Mouse (Mus musculus): ENCODE data around the gene Gdpgp1. TPM values are rescaled to one million over a fixed set of nuclear protein-coding genes. Genes with fewer than 3 reads are reported as not detected.
A peak's percentile ranks its signal among the peaks of the same experiment; 100 is the strongest.

Gene Gdpgp1
- polyA plus RNA-seq, 1 experiment from 2014 or later = 4.2 TPM

DNA sequence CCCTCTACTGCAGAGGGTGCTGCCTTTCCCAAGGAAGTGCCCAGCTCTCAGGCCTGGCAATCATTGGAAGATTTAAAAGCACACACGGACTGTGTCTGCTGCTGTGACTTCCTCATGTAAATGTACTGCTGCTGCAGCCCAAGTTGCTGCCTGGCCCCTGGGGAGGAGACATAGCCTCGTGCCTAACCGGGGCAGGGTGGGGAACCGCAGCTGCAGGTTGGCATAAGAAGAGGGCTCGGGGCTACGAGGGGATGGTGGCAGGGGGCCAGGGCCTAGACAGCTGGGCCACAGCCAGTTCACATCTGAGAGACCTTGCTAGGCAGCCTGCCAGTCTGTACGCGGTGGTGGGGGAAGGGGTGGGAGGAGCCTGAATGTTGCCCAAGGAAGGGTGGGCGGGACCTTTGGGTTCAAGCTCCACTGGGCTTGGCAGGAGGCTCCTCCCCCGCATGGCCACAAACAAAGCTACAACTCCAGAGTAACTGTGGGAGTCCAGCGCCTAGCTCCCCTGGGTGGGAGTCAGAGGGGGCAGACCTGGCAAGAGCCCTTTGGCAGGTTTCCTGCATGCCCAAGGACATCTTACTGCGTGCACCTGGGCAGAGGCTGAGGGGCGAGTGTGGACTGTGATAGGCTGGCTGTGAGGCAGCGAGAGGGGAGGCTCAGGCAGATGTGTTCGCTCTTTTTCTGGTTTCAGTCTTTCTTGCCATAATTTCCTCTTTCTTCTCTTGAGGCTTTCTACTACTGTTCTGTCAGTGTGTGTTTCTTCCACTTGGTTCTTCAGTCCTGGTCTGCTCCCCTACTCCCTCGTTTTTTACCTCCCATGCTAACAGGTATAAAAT is 40.2 kb upstream of the Gdpgp1 start:
- H3K9ac ChIP-seq (replicated peaks) = peak overlapping the region; percentile 17; the same call in 1 of the 2 replicates
- H3K27ac ChIP-seq = peak overlapping the region; percentile 83
- ATAC-seq = peak; percentile 88
- H3K4me3 ChIP-seq (replicated peaks) = peak overlapping the region; percentile 18
- WGBS = 10% methylated on average over 16 of the region's 16 CpGs
- H3K36me3 ChIP-seq = no peaks in the 10 kb centered on the region
- H3K27me3 ChIP-seq = no peaks in the 10 kb centered on the region
- H3K4me2 ChIP-seq (replicated peaks) = peak overlapping the region; percentile 42
- peaks cover 72% of the 10 kb centered on the region for H3K4me1 ChIP-seq (replicated peaks)
- no peaks in the 10 kb centered on the region for H3K9me3 ChIP-seq

DNA sequence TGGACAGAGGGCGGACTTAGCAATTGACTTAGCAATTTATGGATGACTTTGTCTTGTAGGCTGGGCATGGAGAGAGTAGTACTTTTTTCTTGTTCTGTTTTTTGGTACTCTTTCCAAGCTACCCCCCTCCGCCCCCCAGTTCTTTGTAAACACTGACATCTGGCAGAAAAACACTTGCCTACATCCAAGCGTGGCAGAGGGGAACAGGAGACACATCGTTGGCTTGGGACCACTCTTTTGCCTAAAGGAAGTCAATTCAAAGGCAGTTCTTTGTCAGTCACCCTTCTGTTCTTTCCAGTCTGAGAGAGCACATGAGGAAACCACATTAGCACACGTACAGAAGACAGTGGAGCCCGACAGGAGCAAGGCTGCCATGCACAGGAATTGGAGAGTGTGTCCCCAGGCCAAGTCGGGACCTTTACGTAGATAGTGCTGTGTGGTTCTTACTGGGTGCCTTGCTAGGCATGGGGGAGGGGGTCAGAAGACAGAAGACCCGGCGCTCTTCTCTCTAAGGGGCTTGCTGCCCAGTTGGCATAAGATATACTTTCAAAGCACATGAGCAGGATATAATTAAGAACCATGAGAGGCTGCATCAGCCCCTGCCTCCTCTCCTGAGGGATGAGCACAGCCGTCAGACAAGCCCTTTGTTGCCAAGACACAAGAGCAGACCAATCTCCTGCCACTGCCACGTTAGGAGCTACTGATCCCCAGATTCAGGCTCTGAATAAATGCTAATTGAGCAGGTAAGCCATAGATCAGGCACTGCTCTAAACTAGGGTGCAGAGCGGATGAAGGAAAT is 38.5 kb upstream of the Gdpgp1 start:
- no peak overlapping the region for H3K4me3 ChIP-seq (replicated peaks)
- H3K27me3 ChIP-seq = no peaks in the 10 kb centered on the region
- H3K36me3 ChIP-seq = no peaks in the 10 kb centered on the region
- no peak for ATAC-seq
- H3K9me3 ChIP-seq = no peaks in the 10 kb centered on the region
- WGBS = 44% methylated on average over 13 of the region's 13 CpGs
- peak overlapping the region; percentile 1; the same call in 1 of the 2 replicates for H3K4me2 ChIP-seq (replicated peaks)
- peaks cover 62% of the 10 kb centered on the region for H3K4me1 ChIP-seq (replicated peaks)
- H3K27ac ChIP-seq = peak overlapping the region; percentile 82
- peak overlapping the region; percentile 40 for H3K9ac ChIP-seq (replicated peaks)

DNA sequence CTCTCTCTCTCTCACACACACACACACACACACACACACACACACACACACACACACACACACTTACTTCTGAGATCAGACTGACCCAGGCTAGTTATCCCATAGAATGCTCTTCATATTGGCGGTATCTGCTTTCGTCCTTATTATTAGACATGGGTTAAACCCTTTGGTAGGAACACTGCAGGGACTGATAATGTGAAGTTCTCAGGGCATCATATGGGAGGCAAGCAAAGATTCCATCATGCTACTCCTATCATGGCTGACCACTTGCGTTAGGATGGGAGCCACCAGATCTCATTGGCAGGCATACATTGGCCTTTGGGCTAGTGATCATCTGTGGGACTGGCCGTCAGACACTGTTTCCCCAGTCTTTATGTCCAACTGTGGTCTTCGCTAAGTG is 37.5 kb upstream of the Gdpgp1 start:
- Histone ChIP-seq H3K36me3 (no peaks in the 10 kb centered on the region), H3K9me3 (no peaks in the 10 kb centered on the region), H3K27ac (no peak overlapping the region), H3K4me2 (replicated peaks) (no peak overlapping the region), H3K4me3 (replicated peaks) (no peak overlapping the region), H3K4me1 (replicated peaks) (peaks cover 67% of the 10 kb centered on the region), H3K9ac (replicated peaks) (no peak overlapping the region), H3K27me3 (no peaks in the 10 kb centered on the region)
- 93% methylated on average over 5 of the region's 5 CpGs for WGBS
- no peak for ATAC-seq

DNA sequence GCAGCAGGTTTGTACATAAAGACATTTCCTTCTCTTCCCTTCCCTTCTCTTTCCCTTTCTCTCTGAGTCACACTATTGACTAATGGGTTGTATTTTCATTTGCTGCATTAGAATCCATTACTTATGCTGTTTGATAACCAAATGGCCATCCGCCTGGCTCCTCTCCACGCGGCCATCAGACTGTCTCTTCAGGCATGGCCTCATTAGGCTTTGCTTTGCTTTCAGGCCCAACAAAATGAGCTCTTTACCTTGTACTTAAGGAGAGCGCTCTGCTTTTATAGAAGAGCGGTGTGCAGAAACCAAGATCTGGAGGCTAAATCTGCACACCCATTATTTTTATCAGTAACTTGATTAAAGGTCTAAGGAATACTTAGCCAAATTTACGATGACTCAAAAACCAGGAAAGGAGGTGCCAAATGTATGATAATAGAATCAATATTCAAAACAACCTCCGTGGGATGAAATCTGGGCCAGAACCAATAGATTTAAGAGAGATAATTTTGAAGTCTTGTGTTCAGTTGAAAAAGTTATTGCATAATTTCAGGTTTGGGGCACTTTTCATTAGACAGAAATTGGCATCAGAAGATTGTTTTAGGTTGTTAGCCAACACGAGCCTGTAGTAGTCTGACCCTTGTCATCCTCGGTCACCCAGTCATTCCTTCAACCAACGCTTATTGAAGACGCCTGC is 36.9 kb upstream of the Gdpgp1 start:
- no peaks in the 10 kb centered on the region for H3K9me3 ChIP-seq
- H3K27me3 ChIP-seq = no peaks in the 10 kb centered on the region
- ATAC-seq = no peak
- 93% methylated on average over 10 of the region's 11 CpGs for WGBS
- no peak overlapping the region for H3K4me2 ChIP-seq (replicated peaks)
- H3K27ac ChIP-seq = no peak overlapping the region
- no peak overlapping the region for H3K9ac ChIP-seq (replicated peaks)
- peaks cover 73% of the 10 kb centered on the region for H3K4me1 ChIP-seq (replicated peaks)
- H3K36me3 ChIP-seq = no peaks in the 10 kb centered on the region
- H3K4me3 ChIP-seq (replicated peaks) = no peak overlapping the region

DNA sequence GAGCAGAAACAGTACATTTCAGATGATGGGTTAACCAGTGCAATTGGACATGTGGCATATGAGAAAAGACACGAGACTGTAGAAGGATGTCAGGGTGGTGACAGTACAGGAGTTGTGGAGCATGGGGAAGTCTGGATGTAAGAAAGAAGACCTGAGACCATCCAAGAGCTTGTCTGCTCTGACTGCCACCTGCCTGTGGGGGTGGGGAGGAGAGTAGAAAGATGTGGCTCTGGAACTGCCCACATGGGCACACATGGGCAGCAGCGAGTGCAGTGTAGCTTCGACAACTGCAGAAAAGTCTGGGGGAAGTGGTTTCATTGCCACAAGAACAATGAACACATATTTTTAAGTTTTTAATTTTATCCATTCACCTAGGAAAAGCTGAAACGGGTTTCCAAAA is 35.3 kb upstream of the Gdpgp1 start:
- Histone ChIP-seq H3K27me3 (no peaks in the 10 kb centered on the region), H3K9me3 (no peaks in the 10 kb centered on the region), H3K9ac (replicated peaks) (peak overlapping the region; percentile 91; the same call in 1 of the 2 replicates), H3K4me1 (replicated peaks) (peaks cover 73% of the 10 kb centered on the region), H3K4me2 (replicated peaks) (peak overlapping the region; percentile 76), H3K27ac (peak overlapping the region; percentile 98), H3K4me3 (replicated peaks) (peak overlapping the region; percentile 65), H3K36me3 (no peaks in the 10 kb centered on the region)
- no peak for ATAC-seq
- WGBS = 13% methylated on average over 4 of the region's 4 CpGs

DNA sequence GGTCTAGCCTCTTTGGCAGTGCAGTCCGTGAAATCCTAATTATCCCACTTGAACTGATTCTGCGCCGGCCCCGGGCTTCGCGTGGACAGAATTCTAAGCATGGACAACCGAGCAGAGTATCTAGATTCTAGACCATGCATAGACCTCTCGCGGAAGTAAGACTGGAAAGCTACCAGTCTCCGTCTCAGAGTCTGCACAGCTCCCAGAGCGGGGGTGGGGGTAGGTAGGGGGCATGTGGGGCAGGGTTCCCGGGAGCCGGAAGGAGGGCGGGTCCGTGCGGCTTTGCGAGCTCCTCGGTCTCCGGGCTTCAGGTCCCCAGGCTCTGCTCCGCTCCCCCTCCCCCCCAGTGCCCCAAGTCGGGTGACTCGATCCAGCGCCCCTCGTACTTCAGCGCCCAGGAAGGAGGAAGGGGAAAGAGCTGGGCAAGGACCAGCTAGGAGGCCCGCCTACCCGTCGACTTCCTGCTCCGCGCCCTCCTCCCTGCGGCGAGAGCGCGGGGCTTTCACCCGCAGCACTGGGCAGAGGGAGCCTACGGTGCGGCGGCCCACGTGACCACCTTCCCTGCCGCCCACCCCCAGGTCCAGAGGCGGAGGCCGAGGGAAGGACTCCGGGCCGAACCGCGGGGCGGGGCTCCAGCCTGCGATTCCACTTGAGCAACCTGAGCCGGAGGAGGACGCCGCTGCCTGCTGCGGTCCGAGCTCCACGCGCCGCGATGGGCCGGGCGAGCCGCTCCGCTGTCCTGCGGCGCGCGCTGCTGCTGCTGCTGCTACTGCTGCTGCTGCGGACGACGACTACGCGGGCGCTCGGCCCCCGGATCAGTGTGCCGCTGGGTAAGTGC is 34.5 kb upstream of the Gdpgp1 start:
- Histone ChIP-seq H3K4me3 (replicated peaks) (peak overlapping the region; percentile 65), H3K4me2 (replicated peaks) (peak overlapping the region; percentile 76), H3K27ac (peak overlapping the region; percentile 98), H3K9me3 (no peaks in the 10 kb centered on the region), H3K9ac (replicated peaks) (peak overlapping the region; percentile 91), H3K27me3 (no peaks in the 10 kb centered on the region), H3K36me3 (no peaks in the 10 kb centered on the region), H3K4me1 (replicated peaks) (peaks cover 74% of the 10 kb centered on the region)
- WGBS = under 1% methylated on average over 71 of the region's 74 CpGs
- ATAC-seq = peak; percentile 90

DNA sequence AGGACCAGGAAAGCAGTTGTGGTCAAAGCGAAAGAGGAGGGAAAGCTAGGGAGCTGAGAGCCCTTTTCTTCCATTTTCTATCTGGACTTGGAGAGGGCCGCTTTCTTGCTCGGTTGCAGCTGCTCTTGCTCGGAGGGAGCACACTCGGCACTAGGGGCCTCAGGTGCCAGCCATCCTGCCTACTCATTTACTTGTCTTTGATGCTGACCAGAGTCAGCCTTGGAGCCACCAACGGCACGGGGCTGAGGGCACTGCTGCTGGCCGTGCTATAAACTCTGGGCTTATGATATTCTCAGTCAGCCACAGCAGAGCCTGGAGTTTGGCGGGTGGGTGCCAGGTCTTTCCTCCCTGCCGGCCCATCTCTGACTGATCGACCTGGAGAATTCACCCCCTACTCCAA is 33.8 kb upstream of the Gdpgp1 start:
- Histone ChIP-seq H3K4me2 (replicated peaks) (peak overlapping the region; percentile 76), H3K27me3 (no peaks in the 10 kb centered on the region), H3K9me3 (no peaks in the 10 kb centered on the region), H3K36me3 (no peaks in the 10 kb centered on the region), H3K4me3 (replicated peaks) (peak overlapping the region; percentile 65), H3K27ac (peak overlapping the region; percentile 98), H3K9ac (replicated peaks) (peak overlapping the region; percentile 91), H3K4me1 (replicated peaks) (peaks cover 76% of the 10 kb centered on the region)
- WGBS = 2% methylated on average over 11 of the region's 11 CpGs
- ATAC-seq = peak; percentile 7; the same call in 1 of the 2 replicates

DNA sequence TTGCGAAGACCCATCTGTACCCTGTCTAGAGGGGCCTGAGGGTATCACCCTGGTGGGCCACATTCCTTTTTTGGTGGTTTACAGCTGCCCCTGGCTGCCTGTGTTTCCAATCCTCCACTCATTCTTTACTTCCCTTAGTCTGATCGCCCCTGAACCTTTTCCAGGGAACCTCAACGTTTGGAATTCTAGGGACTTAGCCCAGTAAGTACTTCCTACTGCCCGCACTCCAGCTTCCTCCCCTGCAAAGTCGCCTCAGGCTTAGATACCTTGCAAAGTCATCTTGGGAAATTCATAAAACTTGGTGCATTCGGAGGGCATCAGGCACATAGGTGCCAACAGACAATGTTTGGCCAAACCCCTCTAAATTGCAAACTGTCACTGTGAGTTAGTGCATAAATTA is 33.4 kb upstream of the Gdpgp1 start:
- peak overlapping the region; percentile 76 for H3K4me2 ChIP-seq (replicated peaks)
- no peaks in the 10 kb centered on the region for H3K27me3 ChIP-seq
- H3K4me3 ChIP-seq (replicated peaks) = peak overlapping the region; percentile 65
- H3K4me1 ChIP-seq (replicated peaks) = peaks cover 76% of the 10 kb centered on the region
- no peaks in the 10 kb centered on the region for H3K36me3 ChIP-seq
- 36% methylated on average over 6 of the region's 6 CpGs for WGBS
- no peaks in the 10 kb centered on the region for H3K9me3 ChIP-seq
- peak overlapping the region; percentile 91 for H3K9ac ChIP-seq (replicated peaks)
- ATAC-seq = no peak
- peak overlapping the region; percentile 98 for H3K27ac ChIP-seq

DNA sequence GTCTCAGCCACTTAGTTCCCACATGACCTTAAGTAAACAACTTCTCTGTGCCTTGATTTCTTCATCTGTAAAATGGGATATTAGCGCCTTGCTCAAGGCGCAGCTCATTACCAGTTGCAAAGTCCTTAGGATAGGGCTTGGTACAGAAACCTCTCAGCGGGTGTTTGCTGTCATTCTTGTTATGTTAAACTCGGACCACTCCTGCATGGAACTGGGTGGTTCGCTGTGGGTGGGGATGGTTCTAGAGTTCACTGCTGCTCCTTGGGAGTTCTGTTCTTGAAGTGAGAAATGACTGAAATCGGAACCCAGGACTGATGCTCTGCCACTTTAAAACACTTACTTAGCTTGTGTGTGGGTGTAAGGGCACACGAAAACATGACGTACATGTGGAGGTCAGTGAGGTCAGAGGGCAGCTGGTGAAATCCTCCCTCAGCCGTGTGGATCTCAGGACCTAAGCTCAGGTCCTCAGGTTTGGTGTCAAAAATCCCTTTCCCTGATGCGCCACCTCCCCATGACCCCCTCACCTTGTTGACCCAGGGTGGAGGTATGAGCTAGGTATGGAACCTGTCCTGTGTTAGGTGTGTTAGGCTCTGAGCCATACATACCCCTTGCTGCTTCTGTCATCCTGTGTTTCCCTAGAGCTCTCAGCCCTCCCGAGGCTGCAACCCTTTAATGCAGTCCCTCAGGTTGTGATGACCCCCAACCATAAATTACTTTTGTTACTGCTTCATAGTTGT is 32.6 kb upstream of the Gdpgp1 start:
- no peaks in the 10 kb centered on the region for H3K27me3 ChIP-seq
- H3K27ac ChIP-seq = no peak overlapping the region
- H3K4me3 ChIP-seq (replicated peaks) = peak overlapping the region; percentile 65
- peaks cover 77% of the 10 kb centered on the region for H3K4me1 ChIP-seq (replicated peaks)
- no peak for ATAC-seq
- 78% methylated on average over 11 of the region's 11 CpGs for WGBS
- H3K9me3 ChIP-seq = no peaks in the 10 kb centered on the region
- H3K9ac ChIP-seq (replicated peaks) = peak overlapping the region; percentile 91; the same call in 1 of the 2 replicates
- H3K36me3 ChIP-seq = no peaks in the 10 kb centered on the region
- H3K4me2 ChIP-seq (replicated peaks) = peak overlapping the region; percentile 76

DNA sequence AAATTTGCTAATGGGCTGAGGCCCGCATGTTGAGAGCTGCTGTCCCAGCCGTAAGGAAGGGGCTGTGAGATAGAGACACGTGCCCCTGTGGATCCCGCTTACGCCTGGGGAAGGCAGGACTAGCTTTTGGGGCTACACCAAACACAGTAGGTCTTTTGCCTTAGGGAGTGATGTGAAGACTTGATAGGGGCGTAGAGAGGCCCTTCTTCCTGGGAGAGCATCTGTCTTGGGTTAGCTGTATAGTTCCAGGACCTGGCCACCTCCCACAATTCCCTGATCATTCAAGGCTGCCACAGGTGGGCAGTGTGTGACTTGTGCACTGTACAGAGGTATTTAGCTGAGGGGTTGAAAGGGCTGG is 32.1 kb upstream of the Gdpgp1 start:
- Histone ChIP-seq H3K4me3 (replicated peaks) (no peak overlapping the region), H3K9me3 (no peaks in the 10 kb centered on the region), H3K9ac (replicated peaks) (no peak overlapping the region), H3K4me2 (replicated peaks) (peak overlapping the region; percentile 76), H3K27me3 (no peaks in the 10 kb centered on the region), H3K27ac (no peak overlapping the region), H3K36me3 (no peaks in the 10 kb centered on the region), H3K4me1 (replicated peaks) (peaks cover 76% of the 10 kb centered on the region)
- ATAC-seq = no peak
- WGBS = 87% methylated on average over 6 of the region's 6 CpGs
